Mouse (Mus musculus) embryonic fibroblast, embryonic 13.5 days (primary cell): Measurements from ENCODE around the gene Tmem143.

Source experiments
- CTCF ChIP-seq: IDR thresholded peaks from 2 replicates; pipeline ENCODE4 v1.5.1; 2011; ENCODE audit warnings: mild to moderate bottlenecking, control low read depth, low read length, moderate library complexity, borderline replicate concordance; ENCODE audit not compliant: insufficient read depth
- POLR2A ChIP-seq: IDR thresholded peaks from 2 replicates; pipeline ENCODE4 v1.6.1; 2011; ENCODE audit warnings: low read depth, mild to moderate bottlenecking, control low read depth, low read length, moderate library complexity

DNA sequence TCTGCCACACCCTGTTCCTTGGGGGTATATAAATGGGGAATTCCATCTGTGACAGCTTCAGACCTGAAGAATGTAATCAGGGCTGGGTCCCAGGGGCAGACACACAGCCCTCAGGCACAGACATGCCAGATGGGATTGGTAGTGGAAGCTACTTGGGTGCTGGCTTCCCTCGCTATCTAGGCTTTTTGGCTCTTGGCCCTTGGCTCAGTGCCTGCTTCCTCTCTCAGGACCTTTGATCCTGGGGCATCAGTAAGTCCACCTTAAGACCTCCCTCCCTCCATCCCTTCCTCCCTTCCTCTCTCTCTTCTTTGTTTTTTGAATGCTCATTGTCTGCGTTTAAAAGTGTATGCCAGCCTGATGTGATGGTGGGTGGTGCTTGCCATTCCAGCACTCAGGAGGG is 43.1 kb downstream of the Tmem143 start:
- TF ChIP-seq POLR2A (no peak), CTCF (no peak)
